Mouse (Mus musculus): Measurements from ENCODE around the gene Tmem150b. TPM values are rescaled to one million over a fixed set of nuclear protein-coding genes. Genes with fewer than 3 reads are reported as not detected.

Gene Tmem150b
- polyA plus RNA-seq, 1 experiment = not detected

DNA sequence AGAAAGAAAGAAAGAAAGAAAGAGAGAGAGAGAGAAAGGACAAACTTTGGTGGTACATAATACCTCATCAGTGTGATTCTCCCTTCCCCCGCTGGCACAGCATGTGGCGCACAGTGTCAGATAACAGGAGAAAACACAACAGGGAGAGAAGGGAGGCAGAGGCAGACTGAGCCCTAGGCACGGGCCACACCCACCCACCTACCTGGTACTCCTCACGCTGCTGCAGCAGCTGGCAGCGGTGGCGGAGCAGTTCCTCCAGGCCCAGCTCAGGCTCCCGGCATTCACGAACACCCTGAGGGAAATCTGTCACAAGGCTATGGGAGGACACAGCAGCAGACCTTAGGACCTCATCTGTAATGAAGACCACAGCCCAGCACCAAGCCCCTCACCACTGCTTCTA lies 61.9 kb downstream of the Tmem150b start:
- Histone ChIP-seq H3K4me1 (ENCODE audit: control insufficient read depth, insufficient read depth, low read length) (peaks cover 8% of the 10 kb centered on the region; the same call in 1 of the 2 replicates), H3K27ac (ENCODE audit: insufficient read depth, low read depth, low read length) (no peak overlapping the region), H3K4me3 (ENCODE audit: insufficient read depth, low read depth, low read length) (no peak overlapping the region)
- WGBS = 46% methylated on average over 8 of the region's 8 CpGs
- TF ChIP-seq CTCF (IDR thresholded peaks at IDR 0.05; ENCODE audit: insufficient read depth, low read depth, low read length) (no peak), POLR2A (IDR thresholded peaks at IDR 0.05; ENCODE audit: insufficient read depth, low read depth, low read length) (no peak)

DNA sequence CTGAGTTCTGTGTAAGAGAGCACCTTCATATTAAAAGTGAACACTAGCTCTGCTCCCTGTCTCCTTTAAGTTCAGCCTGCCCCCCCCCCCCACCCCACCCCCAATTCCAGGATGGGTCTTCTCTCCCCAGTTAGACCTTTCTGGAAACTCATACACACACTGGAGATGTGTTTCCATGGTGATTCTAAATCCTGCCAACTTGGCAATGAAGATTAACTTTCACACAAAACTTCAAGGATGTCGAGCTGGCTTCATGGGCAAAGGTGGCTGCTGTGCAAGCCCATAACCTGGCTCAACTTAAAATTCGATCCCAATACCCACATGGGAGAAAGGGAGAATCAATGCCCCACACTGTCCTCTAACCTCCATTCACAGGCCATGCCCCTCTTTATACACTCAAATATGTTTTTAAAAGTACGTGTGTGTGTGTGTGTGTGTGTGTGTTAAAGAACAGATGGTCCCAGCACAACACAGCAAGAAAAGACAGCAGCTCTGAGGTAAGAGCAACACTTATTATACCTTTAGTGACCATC lies 65.1 kb downstream of the Tmem150b start:
- H3K4me3 ChIP-seq (ENCODE audit: insufficient read depth, low read depth, low read length) = no peak overlapping the region
- peaks cover 19% of the 10 kb centered on the region for H3K4me1 ChIP-seq (ENCODE audit: control insufficient read depth, insufficient read depth, low read length)
- no peak overlapping the region for H3K27ac ChIP-seq (ENCODE audit: insufficient read depth, low read depth, low read length)
- 25% methylated on average over 3 of the region's 3 CpGs for WGBS
- TF ChIP-seq CTCF (IDR thresholded peaks at IDR 0.05; ENCODE audit: insufficient read depth, low read depth, low read length) = no peak
- no peak for TF ChIP-seq POLR2A (IDR thresholded peaks at IDR 0.05; ENCODE audit: insufficient read depth, low read depth, low read length)

DNA sequence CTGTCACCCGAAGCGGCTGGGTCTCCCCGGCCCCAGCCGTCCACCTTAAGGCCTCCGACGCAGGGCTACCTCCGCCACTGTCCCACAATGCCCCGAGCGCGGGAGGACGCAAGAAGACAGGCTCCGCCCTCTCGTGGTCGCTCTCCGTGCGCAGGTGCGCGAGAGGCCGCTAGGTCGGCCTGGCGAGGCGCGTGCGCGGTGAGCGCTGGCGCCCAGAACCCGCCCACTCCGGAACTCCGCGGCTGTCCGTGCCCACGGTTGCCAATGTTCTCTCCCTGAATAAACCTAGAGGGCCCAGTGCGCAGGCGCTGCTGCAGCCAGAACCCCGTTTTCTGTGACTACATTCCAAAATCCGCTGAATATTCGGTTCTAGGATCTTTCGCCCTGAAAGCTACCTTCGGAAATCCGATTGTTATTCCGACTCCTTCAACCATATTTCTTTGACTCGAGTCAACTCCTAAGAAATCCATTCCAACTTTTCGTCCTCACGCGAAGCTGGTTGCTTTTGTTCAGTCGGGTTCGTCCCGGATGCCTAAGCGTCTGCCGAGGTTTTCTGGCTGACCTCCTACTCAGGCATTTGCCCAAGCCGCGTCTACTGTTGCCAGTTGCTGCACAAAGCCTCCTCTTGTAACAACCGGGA lies 66.0 kb downstream of the Tmem150b start, which contains the start of gene Ppp6r1:
Ppp6r1 (minus strand) TSS at position 108 of the 640 bp plus-strand sequence.
- TF ChIP-seq CTCF (IDR thresholded peaks at IDR 0.05; ENCODE audit: insufficient read depth, low read depth, low read length) (no peak), POLR2A (IDR thresholded peaks at IDR 0.05; ENCODE audit: insufficient read depth, low read depth, low read length) (peak; percentile 91)
- WGBS = under 1% methylated on average over 54 of the region's 54 CpGs
- Histone ChIP-seq H3K4me1 (ENCODE audit: control insufficient read depth, insufficient read depth, low read length) (peaks cover 25% of the 10 kb centered on the region), H3K4me3 (ENCODE audit: insufficient read depth, low read depth, low read length) (peak within 1 kb of the TSS; percentile 100), H3K27ac (ENCODE audit: insufficient read depth, low read depth, low read length) (peak within 1 kb of the TSS; percentile 99)

DNA sequence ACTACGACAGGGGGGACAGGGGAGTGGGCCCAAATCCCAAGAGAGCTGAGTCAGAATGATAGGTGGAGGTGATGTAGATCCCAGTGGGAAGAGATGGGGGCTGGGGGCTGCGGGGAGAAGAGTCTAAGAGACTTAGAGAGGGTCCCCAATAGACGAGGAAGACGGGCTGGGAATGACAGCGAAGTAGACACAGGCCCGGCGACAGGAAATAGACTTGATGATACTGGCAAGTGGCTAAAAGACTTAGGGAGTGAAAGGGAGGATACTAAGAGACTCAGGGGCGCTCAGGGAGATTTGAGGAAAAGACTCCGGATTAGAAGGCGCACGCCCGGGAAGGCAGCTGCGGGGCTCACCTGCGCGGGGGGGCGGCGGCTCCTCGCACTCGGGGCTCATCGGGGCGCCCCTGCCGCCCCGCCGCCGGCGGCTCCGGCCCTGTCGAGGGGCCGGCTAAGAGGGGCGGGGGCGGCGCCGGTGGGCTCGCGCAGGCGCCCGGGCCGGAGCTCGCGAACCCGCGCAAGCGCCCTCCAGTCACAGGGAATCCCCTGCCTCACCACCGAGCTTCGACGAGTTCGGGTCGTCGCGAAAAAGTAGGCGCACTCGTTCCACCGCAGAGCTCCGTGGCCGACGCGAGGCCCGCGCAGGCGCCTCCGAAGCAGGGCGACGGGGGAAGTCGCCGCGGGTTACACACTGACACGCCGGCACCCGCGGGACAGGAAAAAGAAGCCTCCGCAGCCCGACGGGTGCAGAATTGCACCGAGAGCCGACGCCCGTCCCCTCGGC lies 66.7 kb downstream of the Tmem150b start:
- peak overlapping the region; percentile 99 for H3K27ac ChIP-seq (ENCODE audit: insufficient read depth, low read depth, low read length)
- TF ChIP-seq POLR2A (IDR thresholded peaks at IDR 0.05; ENCODE audit: insufficient read depth, low read depth, low read length) = no peak
- no peak for TF ChIP-seq CTCF (IDR thresholded peaks at IDR 0.05; ENCODE audit: insufficient read depth, low read depth, low read length)
- H3K4me1 ChIP-seq (ENCODE audit: control insufficient read depth, insufficient read depth, low read length) = peaks cover 24% of the 10 kb centered on the region
- WGBS = under 1% methylated on average over 78 of the region's 78 CpGs
- peak overlapping the region; percentile 100 for H3K4me3 ChIP-seq (ENCODE audit: insufficient read depth, low read depth, low read length)

DNA sequence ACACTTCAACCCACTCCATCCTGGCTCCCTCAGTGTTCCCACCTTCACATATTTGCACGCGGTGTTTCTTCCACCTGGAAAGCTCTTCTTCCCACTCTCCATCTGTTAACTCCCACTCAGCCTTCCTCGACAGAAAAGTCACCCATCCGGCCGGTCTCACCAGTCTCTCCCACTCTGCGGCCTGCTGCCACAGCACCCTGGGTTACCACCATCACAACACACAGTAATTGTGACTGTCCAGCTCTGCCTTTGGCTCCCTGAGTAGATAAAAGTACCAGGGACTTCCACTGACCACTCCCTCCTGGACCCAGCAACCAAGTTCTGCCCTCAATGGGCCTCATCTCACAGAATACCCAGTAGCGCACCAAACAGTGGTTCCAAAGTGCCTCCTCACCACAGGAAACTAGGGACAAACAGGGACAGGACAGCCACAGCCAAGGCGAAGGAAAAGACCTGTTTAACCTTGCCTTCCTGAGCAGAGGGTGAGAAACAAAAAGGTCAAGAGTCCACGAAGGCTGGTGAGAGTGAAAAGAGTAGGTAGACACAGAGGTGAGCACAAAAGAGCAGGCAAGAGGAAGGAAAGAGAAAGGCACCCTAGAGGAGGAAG lies 67.4 kb downstream of the Tmem150b start:
- Histone ChIP-seq H3K27ac (ENCODE audit: insufficient read depth, low read depth, low read length) (no peak overlapping the region), H3K4me3 (ENCODE audit: insufficient read depth, low read depth, low read length) (peak overlapping the region; percentile 100), H3K4me1 (ENCODE audit: control insufficient read depth, insufficient read depth, low read length) (peaks cover 23% of the 10 kb centered on the region)
- TF ChIP-seq POLR2A (IDR thresholded peaks at IDR 0.05; ENCODE audit: insufficient read depth, low read depth, low read length) = no peak
- no peak for TF ChIP-seq CTCF (IDR thresholded peaks at IDR 0.05; ENCODE audit: insufficient read depth, low read depth, low read length)
- 20% methylated on average over 9 of the region's 9 CpGs for WGBS

Other genes with a start within 250 kb of the Tmem150b start
- gene Ppp1r12c, start 223.6 kb downstream of the Tmem150b start, polyA plus RNA-seq (2012; ENCODE audit: insufficient read depth, insufficient read length, low replicate concordance, missing spikeins) = not detected in 2 replicates
- not detected in 2 replicates for gene Tnnt1, start 208.9 kb downstream of the Tmem150b start, polyA plus RNA-seq (2012; ENCODE audit: insufficient read depth, insufficient read length, low replicate concordance, missing spikeins)
- gene Tnni3, start 201.0 kb downstream of the Tmem150b start, polyA plus RNA-seq (2012; ENCODE audit: insufficient read depth, insufficient read length, low replicate concordance, missing spikeins) = not detected in 2 replicates
- not detected in 2 replicates for gene Dnaaf3, start 192.8 kb downstream of the Tmem150b start, polyA plus RNA-seq (2012; ENCODE audit: insufficient read depth, insufficient read length, low replicate concordance, missing spikeins)
- not detected in 2 replicates for gene Syt5, start 177.7 kb downstream of the Tmem150b start, polyA plus RNA-seq (2012; ENCODE audit: insufficient read depth, insufficient read length, low replicate concordance, missing spikeins)
- gene Ptprh, start 121.2 kb downstream of the Tmem150b start, polyA plus RNA-seq (2012; ENCODE audit: insufficient read depth, insufficient read length, low replicate concordance, missing spikeins) = not detected in 2 replicates
- not detected in 2 replicates for gene Tmem86b, start 93.8 kb downstream of the Tmem150b start, polyA plus RNA-seq (2012; ENCODE audit: insufficient read depth, insufficient read length, low replicate concordance, missing spikeins)
- gene Ppp6r1, start 66.2 kb downstream of the Tmem150b start, polyA plus RNA-seq (2012; ENCODE audit: insufficient read depth, insufficient read length, low replicate concordance, missing spikeins) = 310 and 891 TPM in 2 replicates
- gene Hspbp1, start 40.2 kb downstream of the Tmem150b start, polyA plus RNA-seq (2012; ENCODE audit: insufficient read depth, insufficient read length, low replicate concordance, missing spikeins) = not detected in 2 replicates
- not detected in 2 replicates for gene Brsk1, start 34.6 kb downstream of the Tmem150b start, polyA plus RNA-seq (2012; ENCODE audit: insufficient read depth, insufficient read length, low replicate concordance, missing spikeins)
- gene Kmt5c, start 14.9 kb upstream of the Tmem150b start, polyA plus RNA-seq (2012; ENCODE audit: insufficient read depth, insufficient read length, low replicate concordance, missing spikeins) = not detected in 2 replicates
- gene Cox6b2, start 27.8 kb upstream of the Tmem150b start, polyA plus RNA-seq (2012; ENCODE audit: insufficient read depth, insufficient read length, low replicate concordance, missing spikeins) = not detected in 2 replicates
- not detected in 2 replicates for gene Fam71e2, start 46.1 kb upstream of the Tmem150b start, polyA plus RNA-seq (2012; ENCODE audit: insufficient read depth, insufficient read length, low replicate concordance, missing spikeins)
- not detected in 2 replicates for gene Il11, start 57.6 kb upstream of the Tmem150b start, polyA plus RNA-seq (2012; ENCODE audit: insufficient read depth, insufficient read length, low replicate concordance, missing spikeins)
- gene Tmem190, start 57.7 kb upstream of the Tmem150b start, polyA plus RNA-seq (2012; ENCODE audit: insufficient read depth, insufficient read length, low replicate concordance, missing spikeins) = not detected in 2 replicates
- not detected in 2 replicates for gene Tmem238, start 64.4 kb upstream of the Tmem150b start, polyA plus RNA-seq (2012; ENCODE audit: insufficient read depth, insufficient read length, low replicate concordance, missing spikeins)
- not detected in 2 replicates for gene Rpl28, start 67.6 kb upstream of the Tmem150b start, polyA plus RNA-seq (2012; ENCODE audit: insufficient read depth, insufficient read length, low replicate concordance, missing spikeins)
- not detected in 2 replicates for gene Ube2s, start 87.3 kb upstream of the Tmem150b start, polyA plus RNA-seq (2012; ENCODE audit: insufficient read depth, insufficient read length, low replicate concordance, missing spikeins)
- gene Shisa7, start 119.4 kb upstream of the Tmem150b start, polyA plus RNA-seq (2012; ENCODE audit: insufficient read depth, insufficient read length, low replicate concordance, missing spikeins) = 146 TPM in 1 of 2 replicates, not detected in the other
- not detected in 2 replicates for gene Isoc2b, start 145.0 kb upstream of the Tmem150b start, polyA plus RNA-seq (2012; ENCODE audit: insufficient read depth, insufficient read length, low replicate concordance, missing spikeins)
- gene Isoc2a, start 151.9 kb upstream of the Tmem150b start, polyA plus RNA-seq (2012; ENCODE audit: insufficient read depth, insufficient read length, low replicate concordance, missing spikeins) = not detected in 2 replicates
- gene Gm36210, start 181.3 kb upstream of the Tmem150b start, polyA plus RNA-seq (2012; ENCODE audit: insufficient read depth, insufficient read length, low replicate concordance, missing spikeins) = not detected in 2 replicates
- gene Zfp628, start 190.0 kb upstream of the Tmem150b start, polyA plus RNA-seq (2012; ENCODE audit: insufficient read depth, insufficient read length, low replicate concordance, missing spikeins) = not detected in 2 replicates
- gene Nat14, start 196.8 kb upstream of the Tmem150b start, polyA plus RNA-seq (2012; ENCODE audit: insufficient read depth, insufficient read length, low replicate concordance, missing spikeins) = not detected in 2 replicates
- gene Ssc5d, start 200.5 kb upstream of the Tmem150b start, polyA plus RNA-seq (2012; ENCODE audit: insufficient read depth, insufficient read length, low replicate concordance, missing spikeins) = not detected in 2 replicates
- gene Sbk2, start 239.2 kb upstream of the Tmem150b start, polyA plus RNA-seq (2012; ENCODE audit: insufficient read depth, insufficient read length, low replicate concordance, missing spikeins) = not detected in 2 replicates
- gene Sbk3, start 245.9 kb upstream of the Tmem150b start, polyA plus RNA-seq (2012; ENCODE audit: insufficient read depth, insufficient read length, low replicate concordance, missing spikeins) = not detected in 2 replicates

All from olfactory bulb, adult 2 months (tissue).